Mouse (Mus musculus) ES-E14 (cell line): Measurements from ENCODE around the gene Gja1.

ENCODE experiments used
- HCFC1 ChIP-seq: IDR thresholded peaks from 2 replicates; pipeline ENCODE4 v1.6.1; 2012; ENCODE audit warnings: low read length, inconsistent platforms, borderline replicate concordance; ENCODE audit not compliant: insufficient read depth
- MAFK ChIP-seq: IDR thresholded peaks from 2 replicates; pipeline ENCODE4 v1.6.1; 2014; ENCODE audit warnings: mild to moderate bottlenecking, low read depth, low read length, inconsistent platforms; ENCODE audit not compliant: insufficient read depth
- ZC3H11A ChIP-seq: IDR thresholded peaks from 2 replicates; pipeline ENCODE4 v1.6.1; 2012; ENCODE audit warnings: low read depth, mild to moderate bottlenecking, inconsistent platforms, low read length, borderline replicate concordance

DNA sequence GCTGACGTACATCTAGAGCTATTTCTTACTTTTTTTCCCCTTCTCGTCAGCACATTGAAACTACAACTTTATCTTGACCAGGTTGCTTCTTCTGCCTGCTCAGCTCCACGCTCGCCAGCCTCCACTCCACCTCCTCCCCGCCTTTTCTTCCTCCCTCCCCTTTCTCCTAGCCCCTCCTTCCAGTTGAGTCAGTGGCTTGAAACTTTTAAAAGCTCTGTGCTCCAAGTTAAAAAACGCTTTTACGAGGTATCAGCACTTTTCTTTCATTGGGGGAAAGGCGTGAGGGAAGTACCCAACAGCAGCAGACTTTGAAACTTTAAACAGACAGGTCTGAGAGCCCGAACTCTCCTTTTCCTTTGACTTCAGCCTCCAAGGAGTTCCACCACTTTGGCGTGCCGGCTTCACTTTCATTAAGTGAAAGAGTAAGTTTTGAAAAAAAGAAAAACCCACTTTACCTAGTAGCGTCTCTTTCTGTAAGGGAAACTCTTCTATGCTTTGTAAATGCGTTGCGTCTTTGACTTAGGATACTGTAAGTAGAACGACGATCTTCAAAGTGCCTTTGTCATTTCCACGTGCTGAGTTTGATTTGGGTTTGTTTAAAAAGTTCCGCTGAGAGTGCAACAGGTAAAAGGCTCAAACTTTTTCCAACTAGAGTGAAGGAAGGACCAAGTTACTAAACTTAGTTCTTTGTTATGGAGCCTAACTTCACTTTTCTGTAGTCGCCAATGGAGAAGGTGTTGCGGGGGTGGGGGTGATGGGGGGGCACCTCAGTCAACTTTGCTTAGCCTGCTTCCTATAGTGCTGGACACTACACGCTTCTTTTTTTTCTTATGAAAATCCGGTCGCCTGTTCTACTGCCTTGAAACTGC lies at the start of gene Gja1:
- TF ChIP-seq HCFC1 (no peak), ZC3H11A (no peak), MAFK (peak; percentile 92)
